Mouse (Mus musculus): ENCODE measurements around the gene Pmvk. TPM values are rescaled to one million over a fixed set of nuclear protein-coding genes. Genes with fewer than 3 reads are reported as not detected.

Gene Pmvk
- total and polyA plus RNA-seq, 3 experiments, result 6.7 to 14.8 (median 7.5) TPM

DNA sequence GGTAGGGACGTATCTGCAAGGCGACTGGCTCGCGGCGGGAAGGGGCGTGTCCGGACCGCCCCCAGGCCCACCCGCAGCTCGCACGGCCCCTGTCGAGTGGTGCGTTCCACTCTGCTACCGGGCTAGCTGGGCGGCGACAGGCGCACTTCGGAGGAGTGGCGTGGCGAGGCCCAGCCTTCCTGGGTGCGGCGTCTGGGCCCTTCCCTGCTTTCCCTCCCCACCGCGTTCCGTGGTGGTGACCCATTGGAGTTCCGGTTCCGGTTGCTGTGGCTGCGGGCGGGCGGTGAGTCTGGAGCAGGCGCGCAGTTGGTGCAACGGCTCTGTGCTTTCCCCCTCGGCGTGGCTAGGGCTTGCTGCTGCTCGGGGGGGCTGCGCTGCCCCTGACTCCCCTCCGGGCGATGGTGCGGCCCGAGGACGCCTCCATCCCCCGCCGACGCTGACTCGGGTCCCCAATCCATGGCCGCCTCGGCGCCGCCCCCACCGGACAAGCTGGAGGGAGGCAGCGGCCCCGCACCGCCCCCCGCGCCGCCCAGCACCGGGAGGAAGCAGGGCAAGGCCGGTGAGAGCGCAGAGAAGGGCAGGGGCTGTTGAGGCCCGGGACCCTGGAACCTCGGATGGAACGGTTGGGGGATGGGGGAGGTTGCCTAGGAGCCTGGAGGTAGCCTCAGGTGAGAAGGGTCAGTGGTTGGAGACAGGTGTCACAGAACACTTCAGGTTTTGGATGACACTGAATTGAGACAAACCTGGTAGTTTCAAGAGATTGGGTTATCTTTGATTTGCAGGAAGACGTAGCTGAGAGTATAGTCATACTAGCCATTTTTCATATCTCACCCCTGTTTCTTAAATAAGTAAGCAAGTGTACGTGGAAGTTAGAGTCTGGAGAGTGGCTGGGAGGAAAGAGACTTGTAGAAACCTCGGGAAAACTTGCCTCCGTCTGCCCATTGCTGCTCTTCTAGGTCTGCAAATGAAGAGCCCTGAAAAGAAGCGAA, 23.9 kb upstream of the Pmvk start, which contains the start of gene Pygo2:
Gene Pygo2 (plus strand): TSS at position 44 of the 989 bp plus-strand sequence.
- Histone ChIP-seq H3K4me1 (ENCODE audit: control insufficient read depth, insufficient read depth, low read length) (no peaks in the 10 kb centered on the region), H3K79me2 (replicated peaks; ENCODE audit: control insufficient read depth, insufficient read depth, low read length) (peaks cover 2% of the 10 kb centered on the region; the same call in 1 of the 2 replicates), H3K27ac (peak within 1 kb of the TSS; percentile 85), H3K9ac (ENCODE audit: low read depth, low read length) (peak within 1 kb of the TSS; percentile 96), H3K36me3 (ENCODE audit: control insufficient read depth, insufficient read depth, low read length) (peaks cover 3% of the 10 kb centered on the region; the same call in 1 of the 2 replicates), H3K27me3 (ENCODE audit: control insufficient read depth, insufficient read depth, low read length) (no peaks in the 10 kb centered on the region), H3K4me3 (peak within 1 kb of the TSS; percentile 95)
- 2% methylated on average over 68 of the region's 68 CpGs for WGBS
- peak; percentile 95 to 98 for DNase-seq
- intact Hi-C loops (cut with DNase I), result loop anchor here (1.0 to 2.0 kb wide), 2 partner anchors 28 to 35 kb away; no protein-coding TSS in a partner anchor
- TF ChIP-seq CTCF (IDR thresholded peaks at IDR 0.05) (no peak; the same call in 1 of the 2 replicates), EP300 (IDR thresholded peaks at IDR 0.05; ENCODE audit: insufficient read depth, low read depth, low read length) (peak; percentile 75; the same call in 1 of the 2 replicates), POLR2A (IDR thresholded peaks at IDR 0.05; ENCODE audit: insufficient read depth, low read depth, low read length) (peak; percentile 84)

GRCm38 (mm10) chr3:89432606-89433005, 21.7 kb upstream of the Pmvk start:
- peaks cover 5% of the 10 kb centered on the region for H3K4me1 ChIP-seq (ENCODE audit: control insufficient read depth, insufficient read depth, low read length)
- H3K36me3 ChIP-seq (ENCODE audit: control insufficient read depth, insufficient read depth, low read length), result peaks cover 3% of the 10 kb centered on the region; the same call in 1 of the 2 replicates
- DNase-seq, result no peak
- TF ChIP-seq EP300 (IDR thresholded peaks at IDR 0.05; ENCODE audit: insufficient read depth, low read depth, low read length), result no peak
- no peak for TF ChIP-seq CTCF (IDR thresholded peaks at IDR 0.05)
- TF ChIP-seq POLR2A (IDR thresholded peaks at IDR 0.05; ENCODE audit: insufficient read depth, low read depth, low read length), result no peak
- H3K79me2 ChIP-seq (replicated peaks; ENCODE audit: control insufficient read depth, insufficient read depth, low read length), result peaks cover 3% of the 10 kb centered on the region; the same call in 1 of the 2 replicates
- no peaks in the 10 kb centered on the region for H3K27me3 ChIP-seq (ENCODE audit: control insufficient read depth, insufficient read depth, low read length)
- no peak overlapping the region for H3K27ac ChIP-seq
- intact Hi-C loops (cut with DNase I), result no loop called here
- WGBS, result 95% methylated on average over 8 of the region's 8 CpGs
- H3K4me3 ChIP-seq, result no peak overlapping the region
- no peak overlapping the region for H3K9ac ChIP-seq (ENCODE audit: low read depth, low read length)

DNA sequence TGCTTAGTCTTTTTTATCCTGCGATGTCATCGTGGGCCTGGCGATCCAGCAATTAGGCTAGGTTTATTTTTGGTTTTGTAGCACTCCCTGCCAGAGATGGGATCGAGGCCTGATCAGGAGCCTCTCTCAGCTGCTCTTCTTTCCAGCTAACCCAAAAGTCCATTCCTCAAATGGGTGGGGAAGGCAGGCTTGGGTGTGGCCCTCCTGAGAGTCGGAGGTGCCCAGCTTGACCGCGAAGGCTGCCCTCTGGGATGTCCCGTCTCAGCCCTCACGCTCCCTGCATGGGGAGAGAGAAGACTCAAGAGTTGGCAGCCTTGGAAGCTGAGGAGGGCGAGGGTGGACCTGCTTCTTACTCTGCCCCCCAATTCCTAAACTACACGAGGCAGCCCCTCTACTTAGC, 19.8 kb upstream of the Pmvk start:
- TF ChIP-seq POLR2A (IDR thresholded peaks at IDR 0.05; ENCODE audit: insufficient read depth, low read depth, low read length) (no peak), EP300 (IDR thresholded peaks at IDR 0.05; ENCODE audit: insufficient read depth, low read depth, low read length) (no peak), CTCF (IDR thresholded peaks at IDR 0.05) (no peak)
- no peak overlapping the region for H3K9ac ChIP-seq (ENCODE audit: low read depth, low read length)
- no peaks in the 10 kb centered on the region for H3K27me3 ChIP-seq (ENCODE audit: control insufficient read depth, insufficient read depth, low read length)
- H3K79me2 ChIP-seq (replicated peaks; ENCODE audit: control insufficient read depth, insufficient read depth, low read length), result peaks cover 3% of the 10 kb centered on the region; the same call in 1 of the 2 replicates
- intact Hi-C loops (cut with DNase I), result no loop called here
- 73% methylated on average over 11 of the region's 11 CpGs for WGBS
- H3K27ac ChIP-seq, result no peak overlapping the region
- H3K4me3 ChIP-seq, result no peak overlapping the region
- H3K36me3 ChIP-seq (ENCODE audit: control insufficient read depth, insufficient read depth, low read length), result peaks cover 3% of the 10 kb centered on the region; the same call in 1 of the 2 replicates
- DNase-seq, result no peak
- peaks cover 5% of the 10 kb centered on the region for H3K4me1 ChIP-seq (ENCODE audit: control insufficient read depth, insufficient read depth, low read length)

GRCm38 (mm10) chr3:89435041-89435440, 19.3 kb upstream of the Pmvk start:
- TF ChIP-seq EP300 (IDR thresholded peaks at IDR 0.05; ENCODE audit: insufficient read depth, low read depth, low read length), result no peak
- no peak for TF ChIP-seq CTCF (IDR thresholded peaks at IDR 0.05)
- no peak for TF ChIP-seq POLR2A (IDR thresholded peaks at IDR 0.05; ENCODE audit: insufficient read depth, low read depth, low read length)
- WGBS, result 76% methylated on average over 7 of the region's 7 CpGs

GRCm38 (mm10) chr3:89436176-89437113, 17.9 kb upstream of the Pmvk start, which contains the start of gene Pbxip1:
TSS of gene Pbxip1 (plus strand) at chr3:89436706.
- 6% methylated on average over 16 of the region's 16 CpGs for WGBS
- intact Hi-C loops (cut with DNase I), result loop anchor here (2.0 kb wide), 1 partner anchor 18 kb away; the partner anchor contains the start of genes Cks1b and Shc1
- peaks cover 8% of the 10 kb centered on the region for H3K4me1 ChIP-seq (ENCODE audit: control insufficient read depth, insufficient read depth, low read length)
- H3K79me2 ChIP-seq (replicated peaks; ENCODE audit: control insufficient read depth, insufficient read depth, low read length), result 0 out of 2 replicates have a peak, but pooled peaks cover 1% of the 10 kb centered on the region
- DNase-seq, result peak; percentile 72 to 80
- peak within 1 kb of the TSS; percentile 52 for H3K4me3 ChIP-seq
- peaks cover under 1% of the 10 kb centered on the region; the same call in 1 of the 2 replicates for H3K36me3 ChIP-seq (ENCODE audit: control insufficient read depth, insufficient read depth, low read length)
- TF ChIP-seq POLR2A (IDR thresholded peaks at IDR 0.05; ENCODE audit: insufficient read depth, low read depth, low read length) (peak; percentile 92), EP300 (IDR thresholded peaks at IDR 0.05; ENCODE audit: insufficient read depth, low read depth, low read length) (no peak), CTCF (IDR thresholded peaks at IDR 0.05) (no peak)
- H3K9ac ChIP-seq (ENCODE audit: low read depth, low read length), result peak within 1 kb of the TSS; percentile 69
- H3K27me3 ChIP-seq (ENCODE audit: control insufficient read depth, insufficient read depth, low read length), result no peaks in the 10 kb centered on the region
- peak within 1 kb of the TSS; percentile 91 for H3K27ac ChIP-seq

More at GRCm38 (mm10) chr3:89435041-89435440, 19.3 kb upstream of the Pmvk start:
- no peak for DNase-seq
- Histone ChIP-seq H3K9ac (ENCODE audit: low read depth, low read length) (no peak overlapping the region), H3K79me2 (replicated peaks; ENCODE audit: control insufficient read depth, insufficient read depth, low read length) (peaks cover 3% of the 10 kb centered on the region; the same call in 1 of the 2 replicates), H3K27ac (no peak overlapping the region), H3K4me1 (ENCODE audit: control insufficient read depth, insufficient read depth, low read length) (peaks cover 5% of the 10 kb centered on the region), H3K36me3 (ENCODE audit: control insufficient read depth, insufficient read depth, low read length) (peaks cover 3% of the 10 kb centered on the region; the same call in 1 of the 2 replicates), H3K27me3 (ENCODE audit: control insufficient read depth, insufficient read depth, low read length) (no peaks in the 10 kb centered on the region), H3K4me3 (no peak overlapping the region)
- intact Hi-C loops (cut with DNase I), result no loop called here
